Mouse (Mus musculus) kidney, postnatal 10 days (tissue): ENCODE results near the gene Sult1d1.
A peak's percentile ranks its signal among the peaks of the same experiment; 100 is the strongest.
"Not testable (repeated sequence)": the region's sequence is repeated elsewhere in the genome, so short reads cannot be mapped to it uniquely, and the experiment has no call there.

Experiments
- DNase-seq: peaks from one replicate; pipeline ENCODE4 v3.0.0; 2021; ENCODE audit warnings: mixed read lengths

Gene Sult1d1

GRCm38 (mm10) chr5:87568845-87569244 lies at the start of gene Sult1d1:
Gene Sult1d1 (minus strand): TSS chr5:87569027.
- DNase-seq = no peak

DNA sequence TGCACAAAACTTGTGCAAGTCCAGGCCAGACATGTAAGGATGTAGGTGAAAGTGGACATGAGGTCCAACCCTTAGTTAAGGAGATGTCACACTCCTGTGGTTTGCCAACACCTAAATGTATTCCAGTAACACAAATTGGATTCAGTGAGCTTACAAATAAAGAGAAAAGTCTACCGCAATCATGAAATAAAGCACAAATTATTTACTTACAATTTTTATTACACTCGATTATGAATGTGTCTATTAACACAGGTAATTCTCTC lies 46.2 kb upstream of the Sult1d1 start:
- DNase-seq = peak; percentile 7

GRCm38 (mm10) chr5:87614364-87615127 lies 45.7 kb upstream of the Sult1d1 start:
- DNase-seq = no peak

DNA sequence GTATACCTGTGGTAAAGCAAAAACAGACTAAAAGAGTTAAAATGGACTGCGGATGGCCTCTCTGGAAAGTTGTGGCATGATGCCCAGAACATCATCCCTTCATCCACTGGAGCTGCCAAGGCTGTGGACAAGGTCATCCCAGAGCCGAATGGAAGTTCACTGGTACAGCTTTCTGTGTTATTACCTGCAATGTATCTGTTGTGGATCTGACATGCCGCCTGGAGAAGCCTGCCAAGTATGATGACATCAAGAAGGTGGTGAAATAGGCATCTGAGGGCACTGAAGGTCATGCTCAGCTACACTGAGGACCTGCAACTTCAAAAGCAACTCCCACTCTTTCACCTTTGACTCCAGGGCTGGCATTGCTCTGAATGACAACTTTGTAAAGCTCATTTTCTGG lies 32.2 kb upstream of the Sult1d1 start:
- peak; percentile 6 for DNase-seq

GRCm38 (mm10) chr5:87597891-87598290 lies 29.1 kb upstream of the Sult1d1 start:
- no peak for DNase-seq

DNA sequence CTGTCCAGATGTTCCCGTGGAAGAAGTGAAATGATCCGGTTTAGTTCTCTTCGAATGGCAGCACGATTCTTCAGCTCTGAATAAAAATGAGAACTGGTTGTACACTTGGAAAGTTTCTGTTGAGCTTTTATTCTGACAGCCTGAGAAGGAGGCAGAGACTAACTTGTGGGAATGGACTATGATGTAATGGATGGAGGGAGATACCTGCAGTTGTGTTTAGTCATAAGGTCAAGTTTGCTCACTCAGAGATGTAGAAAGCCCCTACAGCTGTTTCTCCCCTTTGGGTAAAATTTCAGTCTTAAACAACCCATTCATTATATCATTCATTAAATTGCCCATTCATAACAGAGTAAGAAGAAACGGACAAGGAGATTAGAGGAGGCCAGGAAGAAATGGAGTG lies 22.7 kb upstream of the Sult1d1 start, which contains the start of gene Sult1e1:
Gene Sult1e1 (minus strand): TSS at position 101 of the 400 bp plus-strand sequence.
- no peak for DNase-seq

- no peak for DNase-seq
Measured at GRCm38 (mm10) chr5:87589916-87590315, 21.1 kb upstream of the Sult1d1 start.

GRCm38 (mm10) chr5:87580389-87580788 lies 11.6 kb upstream of the Sult1d1 start:
- no peak for DNase-seq

DNA sequence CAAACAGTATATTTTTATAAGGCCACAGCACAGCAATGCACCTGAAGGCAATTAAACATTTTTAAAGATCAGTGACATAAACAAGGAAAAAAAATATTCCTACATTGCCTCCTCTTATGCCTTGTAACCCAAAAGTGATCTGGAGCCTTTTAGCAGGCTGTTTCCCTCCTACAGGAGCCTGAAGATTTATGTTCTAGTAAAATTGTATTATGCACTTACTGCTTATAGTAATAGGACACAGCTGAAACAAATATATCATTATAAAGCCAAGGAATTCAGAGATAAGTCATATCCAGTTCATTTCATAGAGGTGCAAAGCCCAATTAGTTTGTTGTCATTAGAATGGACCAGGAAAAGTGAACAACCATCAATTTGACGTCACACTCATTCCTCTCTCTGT lies 5.3 kb upstream of the Sult1d1 start:
- no peak for DNase-seq

DNA sequence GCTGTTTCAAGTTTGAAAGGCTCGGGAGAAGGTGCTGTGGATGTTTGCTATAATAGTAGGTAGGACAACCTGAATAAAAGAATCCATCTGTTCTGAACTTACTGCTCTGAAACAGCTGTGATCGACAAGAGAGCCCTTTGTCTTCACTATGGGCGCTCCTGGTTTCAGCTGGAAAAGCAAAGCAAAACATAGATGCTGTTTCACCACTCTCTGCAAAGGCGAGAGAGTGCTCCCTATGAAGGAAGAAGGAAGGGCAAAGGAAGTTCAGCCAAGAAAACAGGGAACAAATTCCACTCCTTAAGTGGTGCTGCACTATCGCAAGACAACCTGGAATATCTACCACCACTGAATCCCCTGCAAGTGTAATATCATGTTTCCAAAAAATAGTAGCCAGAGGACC lies 4.7 kb upstream of the Sult1d1 start:
- DNase-seq = no peak

DNA sequence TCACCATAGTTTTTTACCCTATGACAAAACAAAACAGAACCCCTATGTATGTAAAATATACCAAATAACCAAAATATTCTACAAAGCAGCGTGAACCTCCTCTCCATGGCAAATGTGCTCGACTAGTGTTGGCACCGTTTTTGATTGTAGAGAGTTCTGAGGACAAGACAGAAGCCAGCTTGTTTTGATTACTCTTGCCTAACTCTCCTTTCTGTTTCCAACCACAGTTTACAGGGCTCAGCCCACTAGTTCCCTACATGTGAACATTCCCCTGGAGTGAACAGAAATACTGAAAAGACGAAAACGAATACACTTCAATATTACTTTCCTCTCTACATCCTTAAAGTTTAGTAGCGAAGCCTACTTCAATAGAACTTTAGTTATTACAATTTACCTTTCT lies 4.0 kb upstream of the Sult1d1 start:
- DNase-seq = no peak

GRCm38 (mm10) chr5:87567306-87567705 lies 1.5 kb downstream of the Sult1d1 start:
- no peak for DNase-seq

DNA sequence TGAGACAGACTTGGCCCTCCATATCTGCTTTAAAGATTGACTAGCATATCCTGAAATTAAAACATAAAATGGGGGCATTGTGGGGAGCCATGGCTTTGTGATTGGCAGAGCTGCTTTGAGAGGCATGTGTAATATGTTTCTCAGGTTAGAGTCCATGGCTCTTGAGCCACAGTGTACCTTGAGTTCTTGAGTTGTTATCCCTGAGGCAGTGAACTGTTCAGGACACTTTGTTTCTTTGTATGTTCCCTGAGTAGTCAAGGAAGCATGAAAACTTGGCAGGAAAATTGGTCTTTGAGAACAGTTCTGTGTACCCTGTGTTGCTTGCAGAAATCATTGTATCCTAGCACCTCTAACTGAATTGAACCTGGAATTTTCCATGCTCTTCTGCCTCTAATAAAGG lies 5.9 kb downstream of the Sult1d1 start:
- DNase-seq = peak; percentile 10

DNA sequence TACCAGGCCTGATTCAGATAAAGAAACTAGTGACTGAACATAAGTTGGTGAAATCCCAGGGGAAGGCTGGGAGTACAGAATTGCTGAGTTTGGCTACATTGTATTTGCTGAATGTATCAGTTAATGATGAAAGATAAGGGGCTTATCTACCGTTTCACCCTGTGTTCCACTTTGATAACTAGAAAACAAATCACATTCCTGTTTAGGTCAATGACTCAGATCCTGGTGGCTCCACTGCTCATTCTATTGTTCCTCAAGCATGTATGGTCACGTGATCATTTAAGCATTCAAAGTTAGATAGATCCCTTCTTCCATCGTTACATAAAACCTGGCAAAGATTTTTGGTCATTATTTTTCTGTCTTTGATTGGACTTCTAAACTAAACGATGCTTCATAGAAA lies 6.3 kb downstream of the Sult1d1 start:
- no peak for DNase-seq

GRCm38 (mm10) chr5:87560145-87560544 lies 8.7 kb downstream of the Sult1d1 start:
- no peak for DNase-seq

DNA sequence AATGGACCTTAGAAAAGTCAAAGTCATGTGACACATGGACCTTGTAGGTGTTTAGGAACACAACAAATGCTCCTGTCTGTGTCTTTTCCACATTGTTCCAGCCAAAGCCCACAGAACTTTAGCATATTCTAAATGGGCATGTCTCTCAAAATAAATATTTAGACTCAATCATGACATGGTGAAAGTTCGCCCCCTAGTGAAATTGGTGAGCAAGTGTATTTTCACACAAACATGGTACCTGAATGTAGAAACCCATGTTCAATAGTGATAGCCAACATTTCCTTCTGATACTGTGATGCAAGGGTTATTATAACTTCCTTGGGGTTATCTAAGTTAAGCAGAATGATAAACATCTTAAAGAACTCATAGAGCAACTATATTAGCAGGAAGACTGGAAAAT lies 17.9 kb downstream of the Sult1d1 start:
- DNase-seq = no peak

DNA sequence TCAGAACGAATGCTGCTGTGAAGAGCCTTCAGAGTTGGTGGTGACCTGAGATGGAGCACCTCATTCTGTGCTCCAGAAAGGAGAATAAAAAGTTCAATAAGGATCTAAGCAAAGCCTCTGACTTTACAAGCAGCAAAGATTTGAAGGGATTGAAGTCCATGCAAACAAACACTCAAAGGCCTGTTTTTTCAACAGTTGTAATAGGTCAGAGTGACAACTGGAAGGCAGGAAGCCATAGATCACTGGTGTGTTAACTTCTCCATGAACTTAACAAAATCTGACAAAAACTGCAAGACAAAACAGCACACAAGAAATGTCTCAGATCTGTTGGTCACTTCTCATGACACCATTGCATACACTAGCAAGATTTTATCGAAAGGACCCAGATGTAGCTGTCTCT lies 30.7 kb downstream of the Sult1d1 start, which contains the start of gene Sult1b1:
Gene Sult1b1 (minus strand): TSS at position 85 of the 400 bp plus-strand sequence.
- no peak for DNase-seq

DNA sequence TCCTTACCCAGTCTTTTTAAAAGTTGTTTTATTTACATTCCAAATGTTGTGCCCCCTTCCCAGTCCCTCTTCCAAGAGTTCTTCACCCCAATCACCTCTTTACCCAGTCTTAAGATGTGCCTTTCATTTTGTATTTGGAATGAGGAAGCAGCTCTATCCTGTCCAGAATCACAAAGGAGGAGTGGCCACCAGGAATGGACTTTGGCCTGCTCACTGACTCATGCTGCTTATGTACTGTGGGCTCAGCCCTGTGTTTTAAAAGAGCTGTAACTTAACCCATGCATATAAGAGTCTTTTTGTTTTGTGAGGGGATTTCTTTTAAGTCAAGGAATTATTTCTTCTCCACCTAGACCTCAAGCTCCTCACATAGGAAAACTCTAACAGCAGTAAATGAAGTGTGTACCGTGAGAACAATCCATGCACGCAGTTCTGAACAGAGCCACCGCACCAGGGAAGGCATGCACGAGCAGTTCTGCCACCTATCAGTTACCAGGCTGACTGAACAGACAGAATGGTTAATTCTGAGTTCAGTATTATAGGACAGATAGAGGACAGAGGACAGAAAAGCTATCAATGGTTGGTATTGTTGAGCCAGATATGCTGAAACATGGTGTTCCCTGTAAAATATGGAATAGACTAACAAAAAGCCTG lies 32.7 kb downstream of the Sult1d1 start:
- peak; percentile 59 for DNase-seq

DNA sequence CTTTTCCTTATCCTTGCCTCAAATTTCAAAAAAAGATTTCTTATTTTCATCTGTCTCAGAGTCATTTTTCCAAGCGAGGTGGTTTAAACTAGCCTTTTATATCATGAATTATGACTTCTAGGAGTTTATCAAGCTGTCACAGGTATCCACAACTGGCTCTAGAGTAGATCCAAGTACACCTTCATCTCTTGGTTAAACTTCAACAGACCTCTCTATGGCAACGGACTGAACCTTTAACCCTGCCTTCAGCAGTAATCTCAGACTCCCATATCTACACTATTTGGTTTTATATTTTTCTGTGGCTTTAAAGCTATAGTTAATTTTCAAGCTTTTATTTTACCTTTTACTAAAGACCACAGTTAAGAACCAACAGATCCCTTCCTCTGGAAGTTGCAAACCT lies 36.5 kb downstream of the Sult1d1 start:
- no peak for DNase-seq

- not testable (repeated sequence) for DNase-seq
Measured at GRCm38 (mm10) chr5:87523561-87523960, 45.3 kb downstream of the Sult1d1 start.

DNA sequence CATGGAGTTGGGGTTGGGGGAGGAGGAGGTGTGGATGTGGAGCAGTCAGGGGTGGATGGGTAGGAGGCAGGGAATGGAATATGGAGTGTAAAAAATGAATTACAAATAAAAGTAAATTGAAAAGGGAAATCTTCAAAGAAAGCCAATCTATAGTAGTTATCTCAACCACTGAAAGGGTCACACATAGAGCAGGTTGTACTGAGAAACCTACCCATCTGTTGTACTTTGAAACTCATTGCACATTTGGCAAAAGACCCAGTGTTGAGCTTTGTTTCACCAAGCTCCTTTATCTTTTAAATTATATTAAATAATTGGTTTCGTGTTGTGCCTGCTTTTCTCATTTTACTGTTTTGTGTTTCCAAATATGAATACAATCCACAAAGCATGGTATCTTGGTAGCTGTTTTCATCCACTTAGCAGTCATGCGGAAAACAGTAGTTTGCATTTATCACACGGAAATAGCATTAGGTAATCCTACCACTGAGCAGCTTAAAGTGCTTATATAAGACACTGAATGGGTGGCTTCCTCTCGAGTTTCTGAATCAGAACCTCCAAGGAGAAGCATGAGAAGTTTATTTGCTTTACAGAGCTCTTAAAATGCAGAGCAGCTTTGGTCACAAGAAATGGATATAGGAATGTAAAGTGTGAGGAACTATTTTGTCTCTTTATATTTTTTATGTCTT lies 62.9 kb downstream of the Sult1d1 start:
- no peak for DNase-seq
